Mouse (Mus musculus) heart, embryonic 14.5 days (tissue): Measurements from ENCODE around the gene Rgl1. TPM values are rescaled to one million over a fixed set of nuclear protein-coding genes. Genes with fewer than 3 reads are reported as not detected.

Experiments used
- ATAC-seq: fragments of 200-750 bp; cut with Nextera tagmentation; 2 replicates; pipeline ENCODE4 v1.8.0; 2017; ENCODE audit warnings: low read depth, moderate TSS enrichment; ENCODE audit not compliant: insufficient number of reproducible peaks, insufficient read depth, low FRiP score
- H3K27ac ChIP-seq, 2 experiments: fragments of 200-500 bp in 1 of 2; fragments of 300-500 bp in 1 of 2; sonication (generic) in 1 of 2; replicated peaks in 1 of 2; 2 replicates each; pipeline ENCODE4 v1.5.1; 2012 to 2014; ENCODE audit warnings: low read depth in 2 of 2, low read length in 2 of 2, control low read depth in 1 of 2, mild to moderate bottlenecking in 1 of 2, mixed read lengths in 1 of 2; ENCODE audit not compliant: control insufficient read depth in 1 of 2, insufficient read depth in 1 of 2
- H3K27me3 ChIP-seq: fragments of 300-500 bp; sonication (generic); 2 replicates; pipeline ENCODE4 v1.6.1; 2014; ENCODE audit warnings: mild to moderate bottlenecking, low read length, control low read depth; ENCODE audit not compliant: control insufficient read depth, insufficient read depth
- H3K36me3 ChIP-seq: fragments of 300-500 bp; sonication (generic); 2 replicates; pipeline ENCODE4 v1.6.1; 2014; ENCODE audit warnings: mild to moderate bottlenecking, control low read depth, low read length, mixed read lengths; ENCODE audit not compliant: control insufficient read depth, insufficient read depth
- H3K4me1 ChIP-seq, 2 experiments: fragments of 200-500 bp in 1 of 2; fragments of 300-500 bp in 1 of 2; sonication (generic) in 1 of 2; 2 replicates each; pipeline ENCODE4 v1.6.1; 2012 to 2014; ENCODE audit warnings: low read length in 2 of 2, control low read depth in 1 of 2, mixed read lengths in 1 of 2; ENCODE audit not compliant: control insufficient read depth in 2 of 2, insufficient read depth in 2 of 2
- H3K4me2 ChIP-seq: fragments of 300-500 bp; sonication (generic); 2 replicates; pipeline ENCODE4 v1.6.1; 2014; ENCODE audit warnings: mild to moderate bottlenecking, low read length
- H3K4me3 ChIP-seq, 2 experiments: fragments of 200-500 bp in 1 of 2; fragments of 300-500 bp in 1 of 2; sonication (generic) in 1 of 2; 2 replicates each; pipeline ENCODE4 v1.5.1; 2012 to 2014; ENCODE audit warnings: low read length in 2 of 2, mild to moderate bottlenecking in 2 of 2, control low read depth in 1 of 2, low read depth in 1 of 2, moderate library complexity in 1 of 2; ENCODE audit not compliant: control insufficient read depth in 1 of 2, insufficient read depth in 1 of 2
- H3K9ac ChIP-seq: fragments of 300-500 bp; sonication (generic); 2 replicates; pipeline ENCODE4 v1.6.1; 2014; ENCODE audit warnings: mild to moderate bottlenecking, low read length
- H3K9me3 ChIP-seq: fragments of 300-500 bp; sonication (generic); 2 replicates; pipeline ENCODE4 v1.6.1; 2016; ENCODE audit warnings: low read length, control low read depth; ENCODE audit not compliant: control insufficient read depth
- WGBS: fragments of 180-500 bp; shearing (Covaris S2); extraction: QIAGEN DNeasy Blood & Tissue Kit; methylation state at CpG from one replicate; pipeline ENCODE4 v1.1.7; 2014; 5-methylcytosine and 5-hydroxymethylcytosine counted together
- polyA plus RNA-seq: library from polyadenylated mRNA; unstranded; fragments of >200 nt; fragmentation: Nextera tagmentation; extraction: Ambion mirVana; gene quantifications from 2 replicates; pipeline ENCODE4 v1.2.1, GENCODE M21; 2014

Rgl1 gene
- polyA plus RNA-seq, 1 experiment from 2014 or later, result 72.0 TPM

DNA sequence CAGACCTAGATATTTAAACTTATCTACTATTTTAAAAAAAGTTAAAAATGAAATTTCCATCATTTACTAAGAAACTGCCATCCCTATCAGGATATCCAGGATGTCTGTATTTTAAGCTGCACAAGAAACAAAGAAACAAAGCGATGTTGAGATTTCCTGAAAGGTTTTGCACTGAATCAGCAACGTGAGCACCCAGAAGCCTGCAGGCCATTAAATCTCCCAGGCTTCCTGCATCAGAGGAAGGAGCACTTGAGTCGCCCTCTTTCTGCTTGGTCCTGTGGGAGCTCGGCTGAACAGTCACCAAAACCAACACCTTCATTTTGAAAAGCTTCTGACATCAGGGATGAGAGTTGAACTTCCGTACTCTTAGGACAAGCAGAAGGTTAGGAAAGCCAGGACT is 187.2 kb downstream of the Rgl1 start:
- no peak for ATAC-seq
- Histone ChIP-seq H3K4me1 (peaks cover 36 to 67% of the 10 kb centered on the region in 2 experiments), H3K4me2 (no peak overlapping the region), H3K9ac (no peak overlapping the region), H3K4me3 (no peak overlapping the region), H3K27ac (0 out of 4 replicates have a peak overlapping the region, but pooled peaks of 1 of the 2 experiments have one; percentile 21), H3K9me3 (no peaks in the 10 kb centered on the region), H3K27me3 (no peaks in the 10 kb centered on the region), H3K36me3 (peaks cover 5% of the 10 kb centered on the region; the same call in 1 of the 2 replicates)
- WGBS, result 60% methylated on average over 5 of the region's 5 CpGs

DNA sequence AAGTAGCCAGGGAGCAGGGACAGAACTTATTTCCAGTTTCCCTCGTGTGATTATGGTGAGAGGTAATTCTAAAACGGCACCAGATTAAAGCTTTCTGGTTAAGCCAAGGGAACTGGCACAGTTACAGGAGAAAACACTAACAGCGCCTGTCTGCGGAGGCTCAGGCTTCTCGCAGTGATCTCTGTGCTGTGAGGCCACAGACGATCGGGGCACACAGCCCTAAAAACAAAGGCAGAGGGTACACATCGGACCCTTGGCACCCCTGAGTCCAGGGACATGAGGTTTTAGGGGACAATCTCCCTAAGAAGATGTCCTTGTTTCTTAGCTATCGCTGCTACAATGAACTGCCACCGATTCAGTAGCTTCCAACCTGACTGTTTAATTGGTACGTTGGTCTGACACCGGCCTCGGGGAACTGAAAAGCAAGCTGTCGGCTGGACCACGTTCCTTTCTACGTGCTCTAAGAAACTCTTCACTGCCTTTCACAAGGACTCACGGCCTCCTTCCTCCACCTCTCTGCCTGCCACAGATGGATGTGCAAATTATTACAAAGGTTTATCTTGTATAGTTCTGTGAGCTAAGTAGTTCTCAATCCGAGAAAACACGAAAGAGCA is 187.9 kb downstream of the Rgl1 start:
- Histone ChIP-seq H3K4me1 (peaks cover 40 to 71% of the 10 kb centered on the region in 2 experiments), H3K27ac (peak overlapping the region in 1 of 2 experiments; percentile 21; a peak in 1 of 4 replicates), H3K4me3 (no peak overlapping the region), H3K9me3 (no peaks in the 10 kb centered on the region), H3K27me3 (no peaks in the 10 kb centered on the region), H3K9ac (no peak overlapping the region; the same call in 1 of the 2 replicates), H3K4me2 (no peak overlapping the region), H3K36me3 (0 out of 2 replicates have a peak, but pooled peaks cover 3% of the 10 kb centered on the region)
- no peak for ATAC-seq
- 72% methylated on average over 19 of the region's 19 CpGs for WGBS

DNA sequence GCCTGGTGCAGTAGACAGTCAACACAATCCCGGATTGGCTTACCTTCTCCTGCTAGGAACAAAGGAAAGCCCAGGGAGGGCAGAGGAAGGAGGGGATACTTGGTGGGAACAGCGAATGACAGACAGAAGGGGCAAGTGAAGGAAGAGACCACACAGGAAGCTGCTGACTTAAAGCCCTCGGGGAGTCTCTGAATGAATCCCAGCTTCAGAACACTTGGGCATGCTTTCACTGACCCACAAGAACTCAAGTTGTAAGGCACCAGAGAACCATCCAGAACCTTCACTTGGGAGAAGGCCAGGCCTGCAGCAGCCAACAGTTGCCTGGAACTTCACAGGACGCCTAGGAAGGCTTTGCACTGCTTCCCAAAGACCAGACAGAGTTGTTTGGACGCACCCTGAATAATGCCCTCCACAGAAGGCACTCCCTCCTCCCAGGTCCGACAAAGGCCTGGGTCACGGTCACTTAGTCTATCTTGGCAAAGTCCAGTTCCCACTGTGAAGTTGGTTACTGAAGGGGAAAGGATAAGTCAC is 189.5 kb downstream of the Rgl1 start:
- Histone ChIP-seq H3K4me1 (peaks cover 38 to 62% of the 10 kb centered on the region in 2 experiments), H3K27me3 (no peaks in the 10 kb centered on the region), H3K36me3 (peaks cover 7% of the 10 kb centered on the region; the same call in 1 of the 2 replicates), H3K9ac (no peak overlapping the region), H3K27ac (no peak overlapping the region), H3K4me3 (no peak overlapping the region), H3K9me3 (no peaks in the 10 kb centered on the region), H3K4me2 (no peak overlapping the region)
- ATAC-seq, result no peak
- 50% methylated on average over 7 of the region's 7 CpGs for WGBS

DNA sequence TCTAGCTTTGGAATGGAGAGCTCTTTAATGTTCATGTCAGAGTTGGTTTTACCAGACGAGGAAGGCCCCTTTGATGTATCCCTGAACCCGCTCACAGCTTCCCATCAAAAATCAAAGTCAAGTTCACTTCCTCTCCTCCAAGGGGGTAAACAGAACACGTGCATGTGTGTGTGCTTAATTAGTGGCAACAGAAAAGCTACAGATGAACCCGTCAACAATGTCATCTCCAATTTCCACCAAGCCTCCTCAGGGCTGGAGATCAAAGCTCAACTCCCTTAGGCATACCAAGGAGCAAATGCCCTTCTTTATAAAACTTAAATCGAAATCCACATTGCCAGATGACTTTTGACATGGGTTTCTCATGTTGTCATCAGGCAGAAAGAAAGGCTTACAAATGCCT is 191.1 kb downstream of the Rgl1 start:
- Histone ChIP-seq H3K27me3 (no peaks in the 10 kb centered on the region), H3K9ac (no peak overlapping the region), H3K27ac (no peak overlapping the region), H3K4me2 (no peak overlapping the region), H3K4me3 (no peak overlapping the region), H3K4me1 (peaks cover 29 to 56% of the 10 kb centered on the region in 2 experiments), H3K9me3 (no peaks in the 10 kb centered on the region), H3K36me3 (peaks cover 22% of the 10 kb centered on the region)
- ATAC-seq, result no peak
- 70% methylated on average over 5 of the region's 5 CpGs for WGBS

DNA sequence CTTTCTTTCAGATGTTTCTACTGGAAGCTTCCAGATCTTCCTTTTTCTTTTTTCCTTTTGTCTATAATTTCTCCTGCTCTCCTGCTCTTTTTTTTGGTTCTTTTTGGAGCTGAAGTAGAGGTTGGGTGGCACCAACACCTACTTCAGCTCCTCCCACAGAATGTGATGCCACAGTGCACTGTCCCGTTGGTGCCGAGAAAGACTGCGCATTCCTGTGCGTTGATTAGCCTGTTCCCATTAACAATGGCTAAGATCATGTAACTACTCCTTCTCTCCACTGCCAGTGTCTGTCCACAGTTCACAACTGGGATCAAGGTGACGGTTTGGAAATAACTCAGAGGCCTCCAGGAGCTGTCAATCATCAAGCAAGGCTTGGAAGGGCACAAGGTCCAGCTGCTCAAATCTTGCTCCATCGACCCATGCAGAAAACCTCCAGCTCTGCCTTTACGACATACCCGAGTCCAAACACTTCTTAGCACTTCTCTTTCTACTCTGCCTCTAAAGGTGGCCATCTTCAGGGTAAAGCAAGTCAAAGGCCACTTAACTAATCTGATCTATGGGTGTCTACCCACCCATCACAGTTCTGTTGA is 192.6 kb downstream of the Rgl1 start:
- Histone ChIP-seq H3K27ac (peak overlapping the region in 1 of 2 experiments; percentile 39; a peak in 2 of 4 replicates), H3K4me1 (peaks cover 27 to 56% of the 10 kb centered on the region in 2 experiments), H3K4me3 (no peak overlapping the region), H3K27me3 (no peaks in the 10 kb centered on the region), H3K36me3 (peaks cover 36% of the 10 kb centered on the region), H3K9ac (peak overlapping the region; percentile 31; the same call in 1 of the 2 replicates), H3K9me3 (no peaks in the 10 kb centered on the region), H3K4me2 (peak overlapping the region; percentile 12; the same call in 1 of the 2 replicates)
- 35% methylated on average over 8 of the region's 8 CpGs for WGBS
- ATAC-seq, result no peak

DNA sequence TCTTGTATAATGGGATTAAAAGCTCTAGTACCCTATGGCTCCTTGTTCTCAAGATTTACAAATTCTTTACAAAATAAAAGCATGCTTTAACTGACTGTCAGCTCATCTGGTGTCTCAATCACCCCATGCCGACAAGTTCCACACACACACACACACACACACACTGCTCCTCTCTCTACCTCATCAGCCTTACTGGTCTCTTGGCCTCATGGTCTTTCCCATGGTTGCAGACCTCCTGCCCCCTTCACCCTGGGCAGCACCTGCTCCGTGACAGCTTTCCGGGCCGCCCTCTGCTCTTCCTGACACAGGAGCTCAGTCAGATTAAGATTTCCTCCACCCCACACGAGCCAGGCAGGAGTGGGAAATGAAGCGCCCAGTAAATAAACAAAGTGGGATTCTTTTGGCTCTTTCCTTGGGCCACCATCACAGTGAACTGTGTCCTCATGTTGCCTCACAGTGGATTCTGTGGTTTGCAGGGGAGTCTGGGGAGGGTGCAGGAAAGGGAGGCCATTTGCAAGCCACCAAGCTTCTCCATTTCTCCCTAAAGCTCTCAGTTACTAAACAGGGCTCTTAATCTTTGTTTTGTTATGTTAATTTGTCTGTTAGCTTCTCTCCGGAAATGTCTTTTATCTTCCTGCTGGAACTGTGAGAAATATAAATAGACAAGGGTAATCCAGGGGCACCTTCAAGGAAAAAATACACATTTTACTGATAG is 193.2 kb downstream of the Rgl1 start:
- peaks cover 24 to 51% of the 10 kb centered on the region in 2 experiments for H3K4me1 ChIP-seq
- 54% methylated on average over 7 of the region's 7 CpGs for WGBS
- no peak for ATAC-seq

DNA sequence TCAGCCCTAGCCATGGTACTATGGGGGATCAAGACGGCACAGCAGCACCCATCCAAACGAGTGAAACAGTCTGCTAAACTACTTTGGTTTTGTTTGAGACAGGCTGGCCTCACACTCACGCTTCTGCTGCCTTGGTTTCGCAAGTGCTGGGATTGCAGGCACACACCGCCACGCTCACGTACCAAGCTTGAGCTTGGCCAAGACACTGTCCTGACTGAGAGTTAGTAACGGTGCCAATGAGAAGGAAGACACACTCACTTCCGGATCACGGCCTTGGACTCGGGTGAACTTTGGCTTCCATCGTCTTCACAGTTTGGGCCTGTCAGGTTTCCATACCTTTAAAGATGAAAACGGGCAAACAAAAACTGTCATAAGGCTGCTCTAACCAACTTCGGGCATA is 194.8 kb downstream of the Rgl1 start:
- peaks cover 34% of the 10 kb centered on the region for H3K36me3 ChIP-seq
- WGBS, result 93% methylated on average over 14 of the region's 14 CpGs
- no peak overlapping the region for H3K9ac ChIP-seq
- no peaks in the 10 kb centered on the region for H3K27me3 ChIP-seq
- H3K27ac ChIP-seq, result no peak overlapping the region
- no peak overlapping the region for H3K4me3 ChIP-seq
- no peak for ATAC-seq
- H3K4me1 ChIP-seq, result peaks cover 24 to 46% of the 10 kb centered on the region in 2 experiments
- H3K9me3 ChIP-seq, result no peaks in the 10 kb centered on the region
- H3K4me2 ChIP-seq, result no peak overlapping the region

More for the DNA sequence above, 193.2 kb downstream of the Rgl1 start:
- Histone ChIP-seq H3K36me3 (peaks cover 36% of the 10 kb centered on the region), H3K27ac (peak overlapping the region in 1 of 2 experiments; percentile 39; a peak in 2 of 4 replicates), H3K9ac (no peak overlapping the region), H3K9me3 (no peaks in the 10 kb centered on the region), H3K4me2 (no peak overlapping the region; the same call in 1 of the 2 replicates), H3K4me3 (no peak overlapping the region), H3K27me3 (no peaks in the 10 kb centered on the region)
